Mouse (Mus musculus) neural tube, embryonic 11.5 days (tissue): ENCODE measurements around the gene Rfc1. TPM values are rescaled to one million over a fixed set of nuclear protein-coding genes. Genes with fewer than 3 reads are reported as not detected.
"Not testable (repeated sequence)": the region's sequence is repeated elsewhere in the genome, so short reads cannot be mapped to it uniquely, and the experiment has no call there.

Experiments
- ATAC-seq: fragments of 200-750 bp; cut with Nextera tagmentation; 2 replicates; pipeline ENCODE4 v1.8.0; 2017; ENCODE audit warnings: moderate number of reproducible peaks, mild to moderate bottlenecking, moderate TSS enrichment, moderate library complexity; ENCODE audit not compliant: insufficient read depth, low FRiP score, low TSS enrichment
- DNase-seq: peaks from one replicate; pipeline ENCODE4 v3.0.0-alpha.2; 2015; ENCODE audit warnings: low spot score
- H3K27ac ChIP-seq: fragments of 300-500 bp; sonication (generic); 2 replicates; pipeline ENCODE4 v1.5.1; 2014; ENCODE audit warnings: low read depth, mild to moderate bottlenecking, low read length
- H3K27me3 ChIP-seq: fragments of 300-500 bp; sonication (generic); 2 replicates; pipeline ENCODE4 v1.6.1; 2014; ENCODE audit warnings: mild to moderate bottlenecking, low read length, mixed read lengths; ENCODE audit not compliant: control insufficient read depth, insufficient read depth
- H3K36me3 ChIP-seq: fragments of 300-500 bp; sonication (generic); 2 replicates; pipeline ENCODE4 v1.6.1; 2014; ENCODE audit warnings: mild to moderate bottlenecking, low read length, moderate library complexity, mixed read lengths; ENCODE audit not compliant: control insufficient read depth, insufficient read depth
- H3K4me1 ChIP-seq: fragments of 300-500 bp; sonication (generic); 2 replicates; pipeline ENCODE4 v1.6.1; 2014; ENCODE audit warnings: low read length, mixed read lengths; ENCODE audit not compliant: control insufficient read depth, insufficient read depth
- H3K4me2 ChIP-seq: fragments of 300-500 bp; sonication (generic); 2 replicates; pipeline ENCODE4 v1.6.1; 2014; ENCODE audit warnings: low read depth, mild to moderate bottlenecking, moderate library complexity
- H3K4me3 ChIP-seq: fragments of 300-500 bp; sonication (generic); 2 replicates; pipeline ENCODE4 v1.5.1; 2014; ENCODE audit warnings: low read depth, low read length
- H3K9ac ChIP-seq: fragments of 300-500 bp; sonication (generic); 2 replicates; pipeline ENCODE4 v1.6.1; 2014; ENCODE audit warnings: mild to moderate bottlenecking, low read length
- H3K9me3 ChIP-seq: fragments of 300-500 bp; sonication (generic); 2 replicates; pipeline ENCODE4 v1.6.1; 2016; ENCODE audit warnings: low read length; ENCODE audit not compliant: control insufficient read depth
- WGBS: fragments of 180-500 bp; shearing (Covaris S2); extraction: QIAGEN DNeasy Blood & Tissue Kit; methylation state at CpG from one replicate; pipeline ENCODE4 v1.1.7; 2014; 5-methylcytosine and 5-hydroxymethylcytosine counted together
- polyA plus RNA-seq: library from polyadenylated mRNA; unstranded; fragments of >200 nt; fragmentation: Nextera tagmentation; extraction: Ambion mirVana; gene quantifications from 2 replicates; pipeline ENCODE4 v1.2.1, GENCODE M21; 2014

Rfc1 gene
- polyA plus RNA-seq, 1 experiment from 2014 or later, result 77.8 TPM

GRCm38 (mm10) chr5:65293627-65294026, 41.8 kb downstream of the Rfc1 start:
- Histone ChIP-seq H3K27me3 (no peaks in the 10 kb centered on the region), H3K4me1 (no peaks in the 10 kb centered on the region), H3K9ac (no peak overlapping the region), H3K27ac (no peak overlapping the region), H3K9me3 (no peaks in the 10 kb centered on the region), H3K4me2 (no peak overlapping the region), H3K36me3 (peaks cover 3% of the 10 kb centered on the region; the same call in 1 of the 2 replicates), H3K4me3 (no peak overlapping the region)
- DNase-seq (no peak), ATAC-seq (no peak)
- WGBS, result 92% methylated on average over 6 of the region's 6 CpGs

GRCm38 (mm10) chr5:65289009-65289408, 46.5 kb downstream of the Rfc1 start:
- H3K9ac ChIP-seq, H3K27me3 ChIP-seq, H3K4me2 ChIP-seq, ATAC-seq, H3K4me3 ChIP-seq, DNase-seq, H3K9me3 ChIP-seq, H3K27ac ChIP-seq, H3K4me1 ChIP-seq: not testable (repeated sequence)
- peaks cover 12% of the 10 kb centered on the region for H3K36me3 ChIP-seq
- WGBS, result 88% methylated on average over 8 of the region's 8 CpGs

- H3K4me2 ChIP-seq, result no peak overlapping the region
These were observed 47.4 kb downstream of the Rfc1 start for GRCm38 (mm10) chr5:65287751-65288701.

GRCm38 (mm10) chr5:65284171-65284570, 51.3 kb downstream of the Rfc1 start:
- 98% methylated on average over 3 of the region's 3 CpGs for WGBS
- Histone ChIP-seq H3K9me3 (no peaks in the 10 kb centered on the region), H3K36me3 (peaks cover 9% of the 10 kb centered on the region), H3K4me2 (no peak overlapping the region), H3K4me1 (no peaks in the 10 kb centered on the region), H3K9ac (no peak overlapping the region), H3K27me3 (no peaks in the 10 kb centered on the region), H3K4me3 (no peak overlapping the region), H3K27ac (no peak overlapping the region)
- ATAC-seq, result no peak
- no peak for DNase-seq

More at GRCm38 (mm10) chr5:65287751-65288701, 47.4 kb downstream of the Rfc1 start:
- Histone ChIP-seq H3K4me3 (no peak overlapping the region), H3K4me1 (no peaks in the 10 kb centered on the region), H3K27me3 (no peaks in the 10 kb centered on the region), H3K36me3 (peaks cover 12% of the 10 kb centered on the region), H3K27ac (no peak overlapping the region), H3K9ac (no peak overlapping the region), H3K9me3 (no peaks in the 10 kb centered on the region)
- 91% methylated on average over 24 of the region's 24 CpGs for WGBS
- DNase-seq (no peak), ATAC-seq (no peak)

- 89% methylated on average over 3 of the region's 3 CpGs for WGBS
- H3K9ac ChIP-seq, result no peak overlapping the region
- H3K9me3 ChIP-seq, result no peaks in the 10 kb centered on the region
- ATAC-seq (no peak), DNase-seq (no peak)
- no peak overlapping the region for H3K4me3 ChIP-seq
- peaks cover 8% of the 10 kb centered on the region for H3K36me3 ChIP-seq
- H3K4me1 ChIP-seq, result no peaks in the 10 kb centered on the region
- H3K27ac ChIP-seq, result no peak overlapping the region
- no peaks in the 10 kb centered on the region for H3K27me3 ChIP-seq
- H3K4me2 ChIP-seq, result no peak overlapping the region
These were observed 54.3 kb downstream of the Rfc1 start for GRCm38 (mm10) chr5:65281216-65281615.

- H3K4me1 ChIP-seq, result no peaks in the 10 kb centered on the region
- peaks cover 4% of the 10 kb centered on the region for H3K36me3 ChIP-seq
- H3K4me2 ChIP-seq, result no peak overlapping the region
- no peak overlapping the region for H3K9ac ChIP-seq
- no peak for DNase-seq
- ATAC-seq, result no peak
- 95% methylated on average over 6 of the region's 6 CpGs for WGBS
- H3K27ac ChIP-seq, result no peak overlapping the region
- no peaks in the 10 kb centered on the region for H3K27me3 ChIP-seq
- no peak overlapping the region for H3K4me3 ChIP-seq
- no peaks in the 10 kb centered on the region for H3K9me3 ChIP-seq
These were observed 56.3 kb downstream of the Rfc1 start for GRCm38 (mm10) chr5:65279133-65279651.

- no peaks in the 10 kb centered on the region for H3K4me1 ChIP-seq
- WGBS, result 92% methylated on average over 3 of the region's 3 CpGs
- no peak for DNase-seq
These were observed 61.5 kb downstream of the Rfc1 start for GRCm38 (mm10) chr5:65273966-65274365.

GRCm38 (mm10) chr5:65257910-65258505, 77.5 kb downstream of the Rfc1 start:
- Histone ChIP-seq H3K4me3 (no peak overlapping the region), H3K36me3 (no peaks in the 10 kb centered on the region; the same call in 1 of the 2 replicates), H3K27ac (no peak overlapping the region), H3K4me2 (no peak overlapping the region), H3K4me1 (no peaks in the 10 kb centered on the region), H3K9ac (no peak overlapping the region), H3K27me3 (no peaks in the 10 kb centered on the region), H3K9me3 (no peaks in the 10 kb centered on the region)
- ATAC-seq (no peak), DNase-seq (no peak)
- WGBS, result 92% methylated on average over 14 of the region's 14 CpGs

More at GRCm38 (mm10) chr5:65273966-65274365, 61.5 kb downstream of the Rfc1 start:
- H3K9ac ChIP-seq, result no peak overlapping the region
- H3K36me3 ChIP-seq, result peaks cover 6% of the 10 kb centered on the region
- no peak overlapping the region for H3K4me2 ChIP-seq
- no peak overlapping the region for H3K27ac ChIP-seq
- no peak overlapping the region for H3K4me3 ChIP-seq
- ATAC-seq, result no peak
- H3K27me3 ChIP-seq, result no peaks in the 10 kb centered on the region
- H3K9me3 ChIP-seq, result no peaks in the 10 kb centered on the region
